In the genomic region with DNA sequence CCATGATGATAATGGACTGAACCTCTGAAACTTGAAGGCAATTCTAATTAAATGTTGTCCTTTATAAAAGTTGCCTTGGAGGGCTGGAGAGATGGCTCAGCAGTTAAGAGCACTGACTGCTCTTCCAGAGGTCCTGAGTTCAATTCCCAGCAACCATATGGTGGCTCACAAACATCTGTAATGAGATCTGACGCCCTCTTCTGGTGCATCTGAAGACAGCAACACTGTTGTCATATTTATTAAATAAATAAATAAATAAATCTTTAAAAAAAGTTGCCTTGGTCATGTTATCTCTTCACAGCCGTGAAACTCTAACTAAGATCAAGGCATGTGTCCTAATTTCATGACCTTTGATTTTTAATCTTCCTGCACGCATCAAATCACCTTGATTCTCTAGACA, we compare ENCODE assay signal across 2 mouse cellular contexts. TPM values are rescaled to one million over a fixed set of nuclear protein-coding genes. Genes with fewer than 3 reads are reported as not detected.
"Had no signal": no experiment of that assay in that cellular context is flagged by ENCODE, and none has a peak within 500 bp of the region (broad histone marks: within the 10 kb centered on the region; RNA-seq: fewer than 3 reads in every experiment).

No protein-coding gene starts in this region.

RNA-seq across cellular contexts. Expression of a gene that starts 5.1 kb away (rescaled TPM):
- polyA plus RNA-seq: liver, embryonic 11.5 days; liver, embryonic 16.5 days had no signal
